Mouse (Mus musculus): Measurements from ENCODE around the gene Wnt5b. TPM values are rescaled to one million over a fixed set of nuclear protein-coding genes. Genes with fewer than 3 reads are reported as not detected.
"Not testable (repeated sequence)": the region's sequence is repeated elsewhere in the genome, so short reads cannot be mapped to it uniquely, and the experiment has no call there.

Wnt5b gene
- total RNA-seq, 2 experiments from 2014 or later, result 2.4 to 3.0 TPM

DNA sequence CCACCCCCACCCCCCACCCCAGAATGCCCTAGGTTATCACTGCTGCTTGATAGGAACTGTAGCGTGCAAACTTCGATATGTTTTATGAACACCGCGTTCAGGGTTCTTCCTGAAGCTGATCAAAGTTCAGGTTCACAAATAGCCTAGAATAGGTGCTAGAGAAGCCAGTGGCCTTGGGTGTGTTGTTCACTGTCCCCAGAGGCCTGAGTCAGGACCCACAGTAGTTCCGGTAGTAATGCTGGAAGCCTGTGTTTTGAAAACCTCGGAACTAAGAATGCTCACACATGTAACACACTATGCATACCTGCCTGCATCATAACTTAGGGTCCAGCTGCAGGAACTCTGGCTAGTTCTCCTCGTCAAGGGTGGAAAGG is 57.1 kb downstream of the Wnt5b start:
- no peak for DNase-seq
- intact Hi-C loops (cut with DNase I), result loop anchor here (5.0 to 10.0 kb wide), 4 partner anchors 278 to 818 kb away; no protein-coding TSS in a partner anchor

- no peak for DNase-seq
- intact Hi-C loops (cut with DNase I), result loop anchor here (5.0 to 10.0 kb wide), 4 partner anchors 278 to 818 kb away; no protein-coding TSS in a partner anchor
These were observed 57.6 kb downstream of the Wnt5b start for GRCm38 (mm10) chr6:119486381-119487084.

GRCm38 (mm10) chr6:119485486-119485885 is 58.7 kb downstream of the Wnt5b start:
- DNase-seq, result peak; percentile 36
- intact Hi-C loops (cut with DNase I), result loop anchor here (5.0 to 10.0 kb wide), 4 partner anchors 279 to 819 kb away; no protein-coding TSS in a partner anchor

DNA sequence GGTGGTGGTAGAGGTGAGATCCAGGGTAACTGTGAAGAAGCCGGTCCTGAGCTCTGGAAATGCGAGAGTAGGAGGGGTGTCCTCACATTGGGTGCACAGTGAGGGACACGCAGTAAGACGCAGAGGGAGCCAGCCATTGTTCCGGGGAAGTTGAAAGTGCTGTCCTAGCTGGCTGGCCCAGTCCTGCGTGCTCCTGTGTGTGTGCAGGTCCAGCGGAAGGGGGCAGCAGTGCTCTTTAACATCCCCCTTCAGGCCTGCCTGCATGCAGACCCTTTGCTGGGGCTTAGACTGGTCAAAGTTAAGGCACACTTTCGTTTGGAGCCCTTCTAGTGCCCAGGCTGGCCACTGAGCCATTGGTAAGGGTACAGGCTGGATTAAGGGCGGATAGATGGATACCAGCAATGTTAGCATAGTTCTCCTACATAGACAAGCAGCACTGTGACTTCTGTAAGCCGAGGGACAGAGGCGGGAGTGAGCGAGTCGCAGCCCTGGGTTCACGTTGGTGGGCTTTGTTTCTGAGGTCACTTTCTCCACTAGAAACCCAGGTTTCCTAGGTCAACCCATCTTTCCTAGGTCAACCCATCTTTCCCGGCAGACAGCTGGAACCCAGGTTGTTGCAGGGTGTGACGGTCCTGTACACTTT is 61.1 kb downstream of the Wnt5b start:
- DNase-seq, result peak; percentile 68
- intact Hi-C loops (cut with DNase I), result loop anchor here (10.0 kb wide), 3 partner anchors 282 to 822 kb away; no protein-coding TSS in a partner anchor

GRCm38 (mm10) chr6:119481741-119482390 is 62.3 kb downstream of the Wnt5b start:
- intact Hi-C loops (cut with DNase I), result loop anchor here (10.0 kb wide), 3 partner anchors 283 to 823 kb away; no protein-coding TSS in a partner anchor

GRCm38 (mm10) chr6:119480706-119481331 is 63.3 kb downstream of the Wnt5b start:
- intact Hi-C loops (cut with DNase I), result loop anchor here (10.0 kb wide), 3 partner anchors 284 to 824 kb away; no protein-coding TSS in a partner anchor
- peak; percentile 49 for DNase-seq

More at GRCm38 (mm10) chr6:119481741-119482390, 62.3 kb downstream of the Wnt5b start:
- DNase-seq, result not testable (repeated sequence)

DNA sequence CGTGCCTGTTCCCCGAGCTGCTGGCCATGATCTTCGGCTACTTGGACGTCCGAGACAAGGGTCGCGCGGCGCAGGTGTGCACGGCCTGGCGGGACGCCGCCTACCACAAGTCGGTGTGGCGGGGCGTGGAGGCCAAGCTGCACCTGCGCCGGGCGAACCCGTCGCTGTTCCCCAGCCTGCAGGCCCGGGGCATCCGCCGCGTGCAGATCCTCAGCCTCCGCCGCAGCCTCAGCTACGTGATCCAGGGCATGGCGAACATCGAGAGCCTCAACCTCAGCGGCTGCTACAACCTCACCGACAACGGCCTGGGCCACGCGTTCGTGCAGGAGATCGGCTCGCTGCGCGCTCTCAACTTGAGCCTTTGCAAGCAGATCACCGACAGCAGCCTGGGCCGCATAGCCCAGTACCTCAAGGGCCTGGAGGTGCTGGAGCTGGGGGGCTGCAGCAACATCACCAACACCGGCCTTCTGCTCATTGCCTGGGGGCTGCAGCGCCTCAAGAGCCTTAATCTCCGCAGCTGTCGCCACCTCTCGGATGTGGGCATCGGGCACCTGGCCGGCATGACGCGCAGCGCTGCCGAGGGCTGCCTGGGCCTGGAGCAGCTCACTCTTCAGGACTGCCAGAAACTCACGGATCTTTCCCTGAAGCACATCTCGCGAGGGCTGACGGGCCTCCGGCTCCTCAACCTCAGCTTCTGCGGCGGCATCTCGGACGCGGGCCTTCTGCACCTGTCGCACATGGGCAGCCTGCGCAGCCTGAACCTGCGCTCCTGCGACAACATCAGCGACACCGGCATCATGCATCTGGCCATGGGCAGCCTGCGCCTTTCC is 64.1 kb downstream of the Wnt5b start:
- DNase-seq, result peak; percentile 59
- intact Hi-C loops (cut with DNase I), result loop anchor here (10.0 kb wide), 3 partner anchors 285 to 825 kb away; no protein-coding TSS in a partner anchor

DNA sequence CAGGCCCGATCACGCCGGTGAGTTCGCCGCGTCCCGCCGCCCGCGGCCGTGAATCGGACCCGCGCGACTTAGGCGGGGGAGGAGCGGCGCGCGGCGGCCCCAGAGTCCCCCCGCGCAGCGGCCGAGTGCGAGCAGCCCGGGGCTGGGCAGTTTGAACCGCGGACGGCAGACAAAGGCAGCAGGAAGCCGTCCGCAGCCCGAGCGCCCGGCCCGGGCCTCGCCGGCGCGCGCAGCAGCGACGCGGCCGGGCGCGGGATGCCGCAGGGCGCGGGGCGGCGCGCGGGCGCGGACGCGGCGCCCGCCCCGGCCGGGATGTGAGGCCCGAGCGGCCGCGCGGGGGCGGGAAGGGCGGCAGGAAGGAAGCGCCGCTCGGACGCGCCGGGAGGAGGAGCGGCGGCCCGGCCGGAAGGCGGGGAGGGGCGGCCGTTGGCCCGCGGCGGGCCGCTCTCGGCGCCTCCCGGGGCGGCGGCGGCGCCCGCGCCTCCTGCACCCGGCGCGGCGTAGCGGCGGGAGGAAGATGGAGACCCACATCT is 64.7 kb downstream of the Wnt5b start, which contains the start of gene Fbxl14:
TSS of gene Fbxl14 (plus strand) at position 326 of the 533 bp plus-strand sequence.
- no peak for DNase-seq
- intact Hi-C loops (cut with DNase I), result no loop called here

DNA sequence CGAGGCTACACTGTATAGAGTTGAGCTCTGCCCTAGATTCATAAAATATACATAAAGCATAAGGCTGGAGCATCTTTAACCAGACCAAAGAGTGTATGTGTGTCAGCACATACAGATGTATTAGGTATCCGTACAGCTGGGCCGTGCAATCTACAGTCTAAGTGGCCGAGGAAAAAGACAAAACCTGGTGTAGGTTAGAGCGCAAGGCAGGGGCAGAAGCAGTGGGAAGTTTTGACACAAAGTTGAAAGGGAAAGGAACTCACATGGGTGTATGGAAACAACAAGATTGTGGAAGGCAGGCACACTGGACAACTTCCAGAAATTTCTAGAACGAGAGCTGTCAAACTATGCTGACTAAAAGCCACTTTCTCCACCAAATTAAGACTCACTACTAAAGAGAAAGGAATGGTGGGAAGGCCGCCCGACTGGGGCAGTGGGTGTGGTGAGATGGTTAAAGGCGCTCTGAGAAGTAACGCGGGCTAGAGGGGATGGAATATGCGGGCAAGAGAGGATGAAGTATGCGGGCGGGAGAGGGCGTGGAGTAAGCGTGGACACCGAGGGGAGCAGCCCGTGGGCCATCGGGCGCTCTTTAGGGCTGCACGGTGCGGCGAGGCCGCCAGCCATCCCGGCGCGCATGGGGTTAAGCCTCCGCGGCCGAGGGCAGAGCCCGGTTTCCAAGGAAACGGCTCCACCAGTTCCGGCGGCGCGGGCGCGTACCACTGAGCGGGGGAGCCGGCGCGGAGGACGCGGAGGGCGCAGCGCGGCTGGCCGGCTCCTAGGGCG is 65.4 kb downstream of the Wnt5b start:
- peak; percentile 91 for DNase-seq
- intact Hi-C loops (cut with DNase I), result no loop called here

GRCm38 (mm10) chr6:119477686-119478310 is 66.3 kb downstream of the Wnt5b start:
- no peak for DNase-seq
- intact Hi-C loops (cut with DNase I), result no loop called here

- intact Hi-C loops (cut with DNase I), result no loop called here
- no peak for DNase-seq
These were observed 68.2 kb downstream of the Wnt5b start for GRCm38 (mm10) chr6:119475988-119476387.

DNA sequence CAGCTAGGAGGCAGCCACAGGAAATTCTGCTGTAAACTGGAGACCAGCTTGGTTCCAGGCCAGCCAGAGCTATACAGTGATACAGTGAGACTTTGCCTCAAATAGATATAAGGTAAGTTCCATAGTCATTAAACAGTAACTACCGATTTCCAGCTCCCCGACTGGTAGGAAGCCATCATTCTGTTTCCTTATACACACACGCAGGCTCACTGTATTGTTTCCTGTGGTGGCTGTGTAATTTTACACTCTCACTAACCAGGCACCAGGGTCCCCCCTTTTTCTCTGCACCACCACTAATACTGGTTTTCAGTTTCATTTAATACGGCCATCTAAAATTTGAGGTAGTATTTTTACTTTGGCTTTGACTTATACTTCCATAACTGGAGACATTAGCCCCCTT is 70.2 kb downstream of the Wnt5b start:
- DNase-seq, result no peak
- intact Hi-C loops (cut with DNase I), result no loop called here

DNA sequence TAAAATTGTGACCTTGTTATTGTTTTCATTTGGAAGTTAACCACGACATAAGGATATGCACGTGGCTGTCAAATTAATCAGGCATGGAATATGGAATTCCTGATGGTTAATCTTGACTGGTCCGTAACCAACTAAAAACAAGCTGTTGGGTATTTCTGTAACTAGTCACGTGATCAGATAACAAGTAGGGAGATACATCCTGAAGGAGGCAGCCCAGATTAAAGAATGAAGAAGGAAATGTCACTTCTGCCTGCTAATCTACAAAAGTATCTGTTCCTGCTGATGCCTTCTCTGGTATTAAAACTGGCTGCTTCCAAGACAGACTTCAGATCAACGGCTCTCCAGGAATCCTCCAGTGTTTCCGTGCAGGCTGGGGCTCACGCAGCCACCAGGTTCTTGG is 70.7 kb downstream of the Wnt5b start:
- DNase-seq, result no peak
- intact Hi-C loops (cut with DNase I), result no loop called here

DNA sequence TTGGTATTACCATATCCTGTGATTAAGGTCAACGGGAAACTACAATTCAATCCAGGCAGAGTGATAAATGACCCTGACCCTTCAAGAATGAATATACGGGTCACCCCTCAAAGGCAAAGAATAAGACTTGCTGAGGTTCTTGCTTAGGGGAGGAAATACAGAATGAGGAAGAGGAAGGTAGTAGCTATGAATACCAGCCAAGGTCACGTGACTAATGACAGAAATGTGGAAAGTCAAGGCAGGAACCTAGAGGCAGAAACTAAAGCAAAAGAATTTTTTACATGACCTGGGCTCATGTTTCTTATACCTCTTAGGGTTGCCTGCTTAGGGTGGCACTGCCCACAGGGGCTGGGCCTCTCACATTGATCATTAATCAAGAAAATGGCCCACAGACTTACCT is 71.4 kb downstream of the Wnt5b start:
- intact Hi-C loops (cut with DNase I), result no loop called here
- no peak for DNase-seq

DNA sequence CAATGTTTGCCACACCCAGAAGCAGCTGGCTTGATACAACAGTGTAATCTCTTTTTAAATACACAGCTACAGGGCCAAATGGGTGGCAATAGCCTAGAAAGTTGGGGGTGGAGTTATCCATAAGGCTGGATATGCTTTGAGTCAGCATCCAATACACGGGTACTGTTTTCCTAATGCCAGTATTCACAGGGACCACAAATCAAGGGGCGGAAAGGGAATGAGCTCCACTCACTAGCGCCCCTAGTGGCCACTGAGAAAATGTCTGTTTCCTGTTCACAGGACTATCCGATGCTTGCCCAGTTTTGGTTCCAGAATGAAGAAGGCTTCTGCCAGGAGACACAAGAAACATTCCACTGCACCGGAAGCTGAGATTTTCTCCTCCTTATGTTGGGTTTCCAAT is 72.0 kb downstream of the Wnt5b start:
- DNase-seq, result peak; percentile 74
- intact Hi-C loops (cut with DNase I), result no loop called here

DNA sequence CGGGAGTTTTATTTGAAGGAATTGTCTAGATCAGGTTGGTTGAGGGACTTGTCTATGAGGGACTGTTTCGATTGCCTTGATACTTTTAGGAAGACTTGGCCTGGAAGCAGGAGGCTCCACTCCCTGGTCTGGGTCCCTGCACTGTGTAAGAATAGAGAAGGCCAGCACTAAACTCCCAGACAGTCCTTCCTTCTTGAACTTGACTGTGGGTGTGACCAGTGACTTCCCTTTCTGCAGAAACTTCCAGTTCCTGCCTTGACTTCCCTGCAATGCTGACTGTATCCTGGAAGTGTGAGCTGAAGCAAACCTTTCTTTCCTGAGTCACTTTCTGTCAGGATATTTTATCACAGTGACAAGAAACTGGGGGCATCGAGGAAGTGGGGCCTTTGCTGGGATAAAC is 73.4 kb downstream of the Wnt5b start:
- intact Hi-C loops (cut with DNase I), result no loop called here
- no peak for DNase-seq

DNA sequence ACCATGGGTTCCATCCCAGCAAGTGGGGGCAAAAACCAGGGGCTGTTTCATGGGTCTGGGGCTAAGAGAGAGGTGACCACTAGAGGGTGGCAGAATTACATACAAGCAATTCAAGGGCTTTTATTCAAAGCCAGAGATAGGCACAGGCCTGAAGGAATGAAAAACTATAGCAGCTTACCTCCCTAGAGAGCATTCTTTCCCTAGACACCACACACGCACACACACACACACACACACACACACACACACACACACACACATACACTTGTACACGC is 76.4 kb downstream of the Wnt5b start:
- intact Hi-C loops (cut with DNase I), result no loop called here
- no peak for DNase-seq

GRCm38 (mm10) chr6:119466921-119467784 is 77.0 kb downstream of the Wnt5b start:
- intact Hi-C loops (cut with DNase I), result no loop called here
- DNase-seq, result no peak

All from left cerebral cortex, postnatal 4 days (tissue).